Mouse (Mus musculus): Measurements from ENCODE around the gene Tff1. TPM values are rescaled to one million over a fixed set of nuclear protein-coding genes. Genes with fewer than 3 reads are reported as not detected.

Tff1 gene
- not detected in 2 replicates for total RNA-seq (2017)

DNA sequence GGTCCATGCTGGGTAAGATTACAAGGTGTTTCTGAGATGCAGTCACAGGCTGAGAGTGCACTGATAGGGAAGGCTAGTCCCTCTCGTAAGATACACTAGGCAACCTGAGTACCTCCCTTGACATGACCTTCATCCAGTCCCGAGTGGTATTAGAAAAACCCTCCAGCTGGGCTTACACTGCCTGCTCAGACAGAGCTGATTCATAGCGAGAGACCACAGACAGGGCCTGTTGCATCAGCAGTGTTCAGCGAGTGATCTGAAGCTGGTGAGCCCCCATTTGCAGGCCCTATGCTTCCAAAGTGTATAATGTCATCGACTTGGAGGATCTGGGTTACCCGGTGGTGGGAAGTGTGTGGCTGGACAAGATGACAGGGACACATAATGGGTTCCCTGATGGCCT, at the start of gene Tff1:
Gene Tff1 (minus strand): TSS at position 151 of the 400 bp plus-strand sequence.
- no peak for ATAC-seq (replicated peaks in 1 of 2; ENCODE audit: insufficient read depth in 1 of 2, low FRiP score in 2 of 2, low TSS enrichment in 1 of 2, low read depth in 1 of 2, poor library complexity in 2 of 2, severe bottlenecking in 2 of 2)

DNA sequence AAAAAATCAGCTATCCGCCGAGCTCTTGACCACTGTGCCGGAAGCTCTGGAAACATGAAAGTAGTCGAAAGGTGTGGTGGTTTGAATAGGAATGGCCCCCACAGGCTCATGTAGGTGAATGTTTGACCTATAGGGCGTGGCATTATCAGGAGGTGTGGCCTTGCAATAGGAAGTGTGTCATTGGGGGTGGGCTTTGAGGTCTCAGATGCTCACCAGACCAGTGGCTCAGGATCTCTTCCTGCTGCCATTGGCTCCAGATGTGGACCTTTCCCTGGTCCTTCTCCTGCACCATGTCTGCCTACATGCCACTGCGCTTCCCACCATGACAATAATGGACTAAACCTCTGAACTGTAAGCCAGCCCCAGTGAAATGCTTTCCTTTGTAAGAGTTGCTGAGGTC, 46.8 kb upstream of the Tff1 start:
- no peak for ATAC-seq (replicated peaks in 1 of 2; ENCODE audit: insufficient read depth in 1 of 2, low FRiP score in 2 of 2, low TSS enrichment in 1 of 2, low read depth in 1 of 2, poor library complexity in 2 of 2, severe bottlenecking in 2 of 2)

GRCm38 (mm10) chr17:31210299-31210698, 45.2 kb upstream of the Tff1 start:
- ATAC-seq (replicated peaks in 1 of 2; ENCODE audit: insufficient read depth in 1 of 2, low FRiP score in 2 of 2, low TSS enrichment in 1 of 2, low read depth in 1 of 2, poor library complexity in 2 of 2, severe bottlenecking in 2 of 2) = no peak

DNA sequence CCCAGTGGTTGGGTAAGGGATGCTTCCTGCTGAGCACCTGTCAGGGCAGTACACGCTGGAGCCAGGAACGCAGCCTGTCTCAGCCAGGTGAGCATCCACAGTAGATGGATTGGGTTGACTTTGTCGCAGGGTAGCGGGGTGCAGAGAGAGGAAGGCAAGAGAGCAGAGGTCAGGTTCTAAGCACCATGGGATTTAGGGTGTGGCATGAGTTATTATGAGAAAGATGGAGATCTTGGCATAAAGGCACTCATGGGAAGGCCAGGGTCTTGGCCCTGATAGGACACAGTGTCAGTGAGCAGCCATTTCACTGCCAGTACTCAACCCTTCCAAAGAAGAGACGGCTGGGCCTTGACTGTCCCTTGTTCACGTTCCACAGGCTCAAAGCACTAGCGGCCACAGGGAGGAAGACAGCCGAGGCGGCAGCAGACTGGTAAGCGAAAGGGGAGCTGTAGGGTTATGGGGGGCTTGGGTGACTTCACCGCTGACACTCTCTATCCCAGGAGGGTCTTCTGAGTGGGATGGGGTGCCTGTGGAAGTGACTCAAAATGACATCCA, 44.4 kb upstream of the Tff1 start:
- no peak for ATAC-seq (replicated peaks in 1 of 2; ENCODE audit: insufficient read depth in 1 of 2, low FRiP score in 2 of 2, low TSS enrichment in 1 of 2, low read depth in 1 of 2, poor library complexity in 2 of 2, severe bottlenecking in 2 of 2)

DNA sequence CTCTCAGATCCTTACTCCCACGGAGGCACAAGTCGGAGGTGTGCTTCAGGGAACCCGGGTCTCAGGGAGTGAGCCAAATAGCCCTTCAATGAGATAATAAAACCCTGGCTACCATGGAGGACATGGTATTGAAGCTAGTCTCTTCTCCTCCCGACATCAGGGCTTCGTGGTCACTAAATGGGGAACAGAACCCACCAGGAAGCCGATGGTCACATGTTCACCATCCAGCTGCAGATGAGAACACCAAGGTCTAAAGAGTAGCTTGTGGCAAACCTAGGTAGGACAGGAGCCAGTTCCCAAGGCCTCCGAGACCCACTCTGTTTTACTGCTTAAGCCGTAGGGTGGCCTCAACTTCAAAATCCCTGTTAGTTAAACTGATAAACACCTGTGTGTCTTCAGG, 43.6 kb upstream of the Tff1 start:
- ATAC-seq (replicated peaks in 1 of 2; ENCODE audit: insufficient read depth in 1 of 2, low FRiP score in 2 of 2, low TSS enrichment in 1 of 2, low read depth in 1 of 2, poor library complexity in 2 of 2, severe bottlenecking in 2 of 2) = 0 out of 4 replicates have a peak, but pooled peaks of 1 of the 2 experiments have one; percentile 4

- ATAC-seq (replicated peaks in 1 of 2; ENCODE audit: insufficient read depth in 1 of 2, low FRiP score in 2 of 2, low TSS enrichment in 1 of 2, low read depth in 1 of 2, poor library complexity in 2 of 2, severe bottlenecking in 2 of 2) = peak; percentile 44 to 63; a peak in 2 of 4 replicates
Measured at GRCm38 (mm10) chr17:31207771-31208334, 42.8 kb upstream of the Tff1 start, which contains the start of gene Ubash3a. Gene Ubash3a (plus strand): TSS chr17:31207873.

GRCm38 (mm10) chr17:31198877-31199276, 33.8 kb upstream of the Tff1 start, which contains the start of gene Tmprss3:
Gene Tmprss3 (minus strand): TSS chr17:31198977.
- no peak for ATAC-seq (replicated peaks in 1 of 2; ENCODE audit: insufficient read depth in 1 of 2, low FRiP score in 2 of 2, low TSS enrichment in 1 of 2, low read depth in 1 of 2, poor library complexity in 2 of 2, severe bottlenecking in 2 of 2)

GRCm38 (mm10) chr17:31196283-31196682, 31.2 kb upstream of the Tff1 start:
- ATAC-seq (replicated peaks in 1 of 2; ENCODE audit: insufficient read depth in 1 of 2, low FRiP score in 2 of 2, low TSS enrichment in 1 of 2, low read depth in 1 of 2, poor library complexity in 2 of 2, severe bottlenecking in 2 of 2) = peak in 1 of 2 experiments; percentile 55; a peak in 2 of 4 replicates

GRCm38 (mm10) chr17:31195207-31195606, 30.1 kb upstream of the Tff1 start:
- no peak for ATAC-seq (replicated peaks in 1 of 2; ENCODE audit: insufficient read depth in 1 of 2, low FRiP score in 2 of 2, low TSS enrichment in 1 of 2, low read depth in 1 of 2, poor library complexity in 2 of 2, severe bottlenecking in 2 of 2)

DNA sequence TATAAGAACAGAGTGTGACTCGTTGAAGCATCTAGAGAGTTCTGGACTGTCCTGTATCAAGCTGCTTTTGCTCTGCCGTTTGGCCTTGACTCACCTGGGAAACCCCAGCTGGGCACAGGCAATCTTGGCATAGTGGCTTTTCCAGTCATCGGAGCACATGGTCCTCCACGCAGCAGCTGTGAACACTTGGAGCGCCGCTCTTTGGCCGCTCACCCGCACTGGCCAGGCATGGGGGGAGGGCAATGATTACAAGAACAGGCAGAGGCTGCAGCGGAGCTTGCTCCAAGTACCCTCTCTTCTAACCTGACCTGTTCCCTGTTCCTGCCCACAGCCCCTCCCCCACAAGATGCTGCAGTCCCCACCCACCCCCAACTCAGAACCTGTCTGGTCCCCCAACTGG, 28.3 kb upstream of the Tff1 start:
- no peak for ATAC-seq (replicated peaks in 1 of 2; ENCODE audit: insufficient read depth in 1 of 2, low FRiP score in 2 of 2, low TSS enrichment in 1 of 2, low read depth in 1 of 2, poor library complexity in 2 of 2, severe bottlenecking in 2 of 2)

GRCm38 (mm10) chr17:31192663-31193062, 27.6 kb upstream of the Tff1 start:
- no peak for ATAC-seq (replicated peaks in 1 of 2; ENCODE audit: insufficient read depth in 1 of 2, low FRiP score in 2 of 2, low TSS enrichment in 1 of 2, low read depth in 1 of 2, poor library complexity in 2 of 2, severe bottlenecking in 2 of 2)

DNA sequence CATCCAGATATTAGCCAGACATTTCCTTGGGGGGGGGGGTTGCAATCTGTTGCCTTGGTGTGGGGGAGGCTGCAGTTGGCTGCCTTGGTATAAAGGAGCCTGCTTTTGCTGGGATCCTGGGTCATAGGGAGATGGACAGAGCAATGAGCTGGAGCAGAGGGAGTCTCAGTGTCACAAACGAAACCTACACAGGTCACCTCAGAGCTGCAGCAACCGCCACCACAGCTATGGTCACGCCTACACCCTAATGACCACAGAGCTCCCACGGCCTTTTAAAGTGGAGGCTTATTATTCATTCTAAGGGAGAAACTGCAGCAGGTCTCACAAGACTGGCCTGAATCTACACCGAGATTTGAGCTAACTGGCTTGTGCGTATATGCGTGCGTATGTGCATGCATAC, 26.7 kb upstream of the Tff1 start:
- ATAC-seq (replicated peaks in 1 of 2; ENCODE audit: insufficient read depth in 1 of 2, low FRiP score in 2 of 2, low TSS enrichment in 1 of 2, low read depth in 1 of 2, poor library complexity in 2 of 2, severe bottlenecking in 2 of 2) = no peak

- ATAC-seq (replicated peaks in 1 of 2; ENCODE audit: insufficient read depth in 1 of 2, low FRiP score in 2 of 2, low TSS enrichment in 1 of 2, low read depth in 1 of 2, poor library complexity in 2 of 2, severe bottlenecking in 2 of 2) = peak; percentile 71 to 85
Measured at GRCm38 (mm10) chr17:31187370-31187769, 22.3 kb upstream of the Tff1 start.

DNA sequence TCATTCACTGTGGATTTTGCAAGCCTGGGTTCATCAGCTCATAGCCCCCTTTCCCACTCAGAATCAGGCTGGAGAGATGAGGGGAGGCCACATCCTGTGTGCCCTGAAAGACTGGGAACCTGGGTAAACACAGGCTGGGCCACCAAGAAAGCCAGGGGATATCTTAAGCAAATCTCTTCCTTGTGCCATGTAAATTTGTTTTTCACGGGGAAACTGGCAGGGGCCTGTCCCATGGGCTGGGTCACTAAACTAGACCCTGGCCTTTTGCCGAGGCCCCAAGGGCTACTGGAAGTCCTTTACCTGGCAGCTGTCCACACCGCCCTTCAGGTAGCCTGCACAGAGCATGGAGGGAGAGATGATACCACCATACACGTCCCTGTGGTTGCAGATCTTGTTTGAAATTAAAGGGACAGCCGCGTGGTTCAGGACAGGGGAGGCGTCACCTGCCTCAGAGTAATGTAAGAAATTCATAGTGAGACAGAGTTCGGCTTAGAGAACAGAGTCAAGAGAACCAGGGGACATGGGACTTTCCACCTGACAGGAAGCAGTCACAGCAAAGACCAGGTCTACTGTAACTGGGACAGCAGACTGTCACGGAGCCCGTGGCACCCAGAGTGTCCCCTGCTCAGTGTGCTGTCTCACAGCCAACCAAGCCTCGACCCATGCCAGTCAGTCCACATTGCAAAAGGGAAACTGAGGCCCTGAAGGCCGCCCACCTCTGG, 19.4 kb upstream of the Tff1 start:
- ATAC-seq (replicated peaks in 1 of 2; ENCODE audit: insufficient read depth in 1 of 2, low FRiP score in 2 of 2, low TSS enrichment in 1 of 2, low read depth in 1 of 2, poor library complexity in 2 of 2, severe bottlenecking in 2 of 2) = no peak

GRCm38 (mm10) chr17:31183180-31183974, 18.3 kb upstream of the Tff1 start:
- no peak for ATAC-seq (replicated peaks in 1 of 2; ENCODE audit: insufficient read depth in 1 of 2, low FRiP score in 2 of 2, low TSS enrichment in 1 of 2, low read depth in 1 of 2, poor library complexity in 2 of 2, severe bottlenecking in 2 of 2)

- peak; percentile 47 to 62; a peak in 3 of 4 replicates for ATAC-seq (replicated peaks in 1 of 2; ENCODE audit: insufficient read depth in 1 of 2, low FRiP score in 2 of 2, low TSS enrichment in 1 of 2, low read depth in 1 of 2, poor library complexity in 2 of 2, severe bottlenecking in 2 of 2)
Measured at GRCm38 (mm10) chr17:31181490-31181889, 16.4 kb upstream of the Tff1 start.

DNA sequence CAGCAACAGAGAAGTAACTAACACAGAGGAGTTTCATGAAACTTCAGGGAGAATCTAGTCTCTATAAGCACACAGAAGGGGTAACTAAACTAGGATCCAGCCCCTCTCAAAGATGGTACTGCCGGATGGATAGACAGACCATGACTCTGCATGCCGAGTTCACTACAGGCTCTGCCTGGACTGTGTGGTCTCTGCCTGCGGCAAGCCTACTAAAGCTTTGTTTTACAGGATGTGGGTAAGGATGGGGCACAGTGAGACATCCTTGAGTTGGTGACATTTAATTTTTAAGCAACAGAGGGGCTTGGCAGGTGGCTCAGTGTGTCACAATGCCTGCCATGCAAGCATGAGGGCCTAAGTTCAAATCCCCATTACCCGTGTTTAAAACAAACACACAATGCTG, 11.2 kb upstream of the Tff1 start:
- peak; percentile 65 to 76 for ATAC-seq (replicated peaks in 1 of 2; ENCODE audit: insufficient read depth in 1 of 2, low FRiP score in 2 of 2, low TSS enrichment in 1 of 2, low read depth in 1 of 2, poor library complexity in 2 of 2, severe bottlenecking in 2 of 2)

GRCm38 (mm10) chr17:31169796-31170195, 4.7 kb upstream of the Tff1 start:
- no peak for ATAC-seq (replicated peaks in 1 of 2; ENCODE audit: insufficient read depth in 1 of 2, low FRiP score in 2 of 2, low TSS enrichment in 1 of 2, low read depth in 1 of 2, poor library complexity in 2 of 2, severe bottlenecking in 2 of 2)
